Mouse (Mus musculus): ENCODE data around the gene Myo1h.

DNA sequence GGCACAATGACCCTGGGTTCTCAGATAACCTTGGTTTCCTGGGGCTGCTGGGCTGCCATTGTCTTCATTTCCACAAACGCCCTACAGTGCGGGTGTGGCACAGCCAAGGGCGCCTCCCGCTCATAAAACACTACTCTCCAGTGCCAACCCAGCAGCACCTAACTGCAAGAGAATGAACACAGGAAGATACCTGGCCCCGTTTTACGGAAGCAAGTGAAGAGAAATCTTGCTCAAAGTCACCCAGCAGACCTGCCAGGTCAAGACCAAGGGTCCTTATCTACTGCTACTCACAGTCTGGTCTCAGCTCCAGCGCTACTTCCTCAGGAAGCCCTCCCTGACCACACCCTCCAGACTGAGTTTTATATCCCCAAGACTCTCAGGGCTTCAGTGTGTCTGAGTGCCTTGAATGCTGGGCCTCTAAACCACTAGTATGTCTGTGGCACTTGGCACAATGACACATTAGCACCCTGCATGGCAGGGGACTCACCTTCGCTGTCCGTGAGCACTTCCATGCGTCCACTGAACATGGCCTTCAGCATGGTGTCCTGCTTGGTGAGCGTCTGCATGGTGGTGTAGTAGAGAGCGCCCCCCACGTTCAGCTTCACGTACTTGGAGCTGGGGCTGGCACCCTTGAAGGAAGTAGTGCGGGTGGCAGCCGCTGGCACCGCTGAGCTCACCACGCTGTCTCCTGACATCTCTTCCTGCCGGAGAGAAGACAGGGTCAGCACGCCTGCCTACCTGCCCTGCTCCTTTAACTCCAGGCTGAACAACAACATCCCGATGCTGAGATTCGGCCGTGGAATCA is 85.6 kb downstream of the Myo1h start:
- TF ChIP-seq EP300 (IDR thresholded peaks at IDR 0.05; ENCODE audit: low read depth), result no peak
- peak; percentile 31; the same call in 1 of the 2 replicates for TF ChIP-seq CTCF (IDR thresholded peaks at IDR 0.05; ENCODE audit: low read depth)

Measured in liver, embryonic 14.5 days (tissue).